Mouse (Mus musculus): ENCODE measurements around the gene Orai2. TPM values are rescaled to one million over a fixed set of nuclear protein-coding genes. Genes with fewer than 3 reads are reported as not detected.
"Not testable (repeated sequence)": the region's sequence is repeated elsewhere in the genome, so short reads cannot be mapped to it uniquely, and the experiment has no call there.

Orai2 gene
- polyA plus RNA-seq, 1 experiment from 2014 or later: 7.4 TPM

DNA sequence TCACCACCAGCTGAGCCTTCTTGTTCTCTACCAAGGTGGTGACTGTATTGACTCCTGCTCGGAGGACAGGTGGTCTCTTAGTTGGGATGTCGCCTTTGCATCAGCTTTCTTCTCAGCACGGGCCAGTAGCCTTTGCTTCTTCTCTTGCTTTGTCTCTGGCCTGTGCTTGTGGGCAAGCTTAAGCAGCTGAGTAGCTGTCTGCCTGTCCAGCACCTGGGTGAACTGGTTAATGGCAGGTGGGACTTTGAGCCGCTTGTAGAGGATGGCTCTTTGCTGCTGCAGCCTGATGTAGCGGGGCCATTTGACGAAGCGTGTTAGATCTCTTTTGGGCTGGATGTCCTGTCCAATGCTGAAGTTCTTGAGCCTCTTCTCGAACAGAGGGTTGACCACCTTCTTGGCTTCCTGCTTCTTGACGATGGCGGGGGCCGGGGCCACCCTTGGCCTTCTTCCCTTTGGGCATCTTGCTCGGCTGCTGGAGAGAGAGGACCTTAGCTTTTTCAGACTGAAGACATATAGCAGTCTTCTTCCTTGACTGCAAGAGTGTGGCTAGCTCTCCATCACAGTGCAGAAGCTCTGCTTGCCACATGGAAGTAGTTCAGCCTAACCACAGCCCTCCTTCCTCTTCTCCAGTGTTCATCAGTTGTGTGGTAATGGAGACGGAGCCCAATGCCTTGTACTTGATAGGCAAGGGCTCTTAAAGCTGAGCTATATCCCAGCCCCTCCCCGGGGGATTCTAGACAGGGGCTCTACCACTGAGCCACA is 41.0 kb upstream of the Orai2 start:
- DNase-seq (ENCODE audit: low spot score); H3K27ac ChIP-seq (ENCODE audit: low read depth, low read length); H3K36me3 ChIP-seq (ENCODE audit: control insufficient read depth, insufficient read depth, low read length); H3K27me3 ChIP-seq (replicated peaks; ENCODE audit: control insufficient read depth, insufficient read depth, low read length); H3K9me3 ChIP-seq (ENCODE audit: control insufficient read depth, low read length); ATAC-seq (replicated peaks; ENCODE audit: low FRiP score); H3K4me2 ChIP-seq; H3K9ac ChIP-seq (ENCODE audit: low read depth, low read length); H3K4me3 ChIP-seq (ENCODE audit: low read depth, low read length); H3K4me1 ChIP-seq (replicated peaks; ENCODE audit: control insufficient read depth, insufficient read depth, low read length): not testable (repeated sequence)
- WGBS: 72% methylated on average over 14 of the region's 14 CpGs

DNA sequence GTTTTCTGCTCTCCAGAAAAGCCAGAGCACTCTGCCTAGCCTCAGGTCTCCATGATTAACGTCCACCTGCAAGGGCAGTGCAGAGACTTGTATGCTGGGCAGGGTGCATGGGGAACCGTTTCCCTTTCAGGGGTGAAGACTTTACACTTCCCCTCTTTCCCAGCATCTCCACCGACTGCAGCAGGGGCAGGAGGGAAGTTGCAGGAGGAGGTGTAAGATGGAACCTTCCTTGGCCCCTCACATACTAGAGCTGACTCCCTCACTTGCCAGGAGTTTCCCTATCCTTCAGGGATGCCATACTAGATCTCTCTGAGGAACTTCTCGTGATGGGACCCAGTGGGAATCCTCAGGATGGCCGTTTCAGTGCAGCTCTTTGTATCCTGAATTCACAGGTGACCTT is 40.0 kb upstream of the Orai2 start:
- H3K4me2 ChIP-seq: no peak overlapping the region
- no peaks in the 10 kb centered on the region for H3K9me3 ChIP-seq (ENCODE audit: control insufficient read depth, low read length)
- WGBS: 47% methylated on average over 5 of the region's 5 CpGs
- no peak overlapping the region for H3K4me3 ChIP-seq (ENCODE audit: low read depth, low read length)
- DNase-seq (ENCODE audit: low spot score): no peak
- H3K36me3 ChIP-seq (ENCODE audit: control insufficient read depth, insufficient read depth, low read length): no peaks in the 10 kb centered on the region
- H3K4me1 ChIP-seq (replicated peaks; ENCODE audit: control insufficient read depth, insufficient read depth, low read length): no peaks in the 10 kb centered on the region
- H3K27me3 ChIP-seq (replicated peaks; ENCODE audit: control insufficient read depth, insufficient read depth, low read length): no peaks in the 10 kb centered on the region
- H3K9ac ChIP-seq (ENCODE audit: low read depth, low read length): no peak overlapping the region
- no peak for ATAC-seq (replicated peaks; ENCODE audit: low FRiP score)
- H3K27ac ChIP-seq (ENCODE audit: low read depth, low read length): no peak overlapping the region

DNA sequence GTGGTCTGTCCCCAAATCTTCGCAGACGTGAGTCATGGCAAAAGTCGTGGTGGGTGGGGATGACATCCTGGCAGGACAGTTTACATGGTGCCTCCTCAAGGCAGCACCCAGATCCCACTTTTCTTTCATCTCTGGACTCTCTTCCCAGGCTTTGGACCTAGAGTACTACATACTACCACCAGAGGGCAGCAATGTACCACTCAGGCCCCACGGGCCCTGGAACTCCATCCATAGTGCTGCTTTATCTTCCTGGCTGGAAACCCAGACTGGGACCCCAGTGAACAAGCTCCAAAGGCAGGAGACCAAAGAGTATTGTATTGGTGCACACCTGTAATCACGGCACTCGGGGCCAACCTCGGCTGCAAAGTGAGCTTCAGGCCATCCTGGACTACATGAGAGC is 31.3 kb upstream of the Orai2 start:
- DNase-seq (ENCODE audit: low spot score) (peak; percentile 63), ATAC-seq (replicated peaks; ENCODE audit: low FRiP score) (no peak)
- no peaks in the 10 kb centered on the region for H3K36me3 ChIP-seq (ENCODE audit: control insufficient read depth, insufficient read depth, low read length)
- no peak overlapping the region for H3K4me2 ChIP-seq
- H3K9ac ChIP-seq (ENCODE audit: low read depth, low read length): no peak overlapping the region
- no peaks in the 10 kb centered on the region for H3K27me3 ChIP-seq (replicated peaks; ENCODE audit: control insufficient read depth, insufficient read depth, low read length)
- H3K4me1 ChIP-seq (replicated peaks; ENCODE audit: control insufficient read depth, insufficient read depth, low read length): peaks cover 5% of the 10 kb centered on the region
- no peak overlapping the region for H3K4me3 ChIP-seq (ENCODE audit: low read depth, low read length)
- 36% methylated on average over 7 of the region's 7 CpGs for WGBS
- no peaks in the 10 kb centered on the region for H3K9me3 ChIP-seq (ENCODE audit: control insufficient read depth, low read length)
- H3K27ac ChIP-seq (ENCODE audit: low read depth, low read length): no peak overlapping the region

DNA sequence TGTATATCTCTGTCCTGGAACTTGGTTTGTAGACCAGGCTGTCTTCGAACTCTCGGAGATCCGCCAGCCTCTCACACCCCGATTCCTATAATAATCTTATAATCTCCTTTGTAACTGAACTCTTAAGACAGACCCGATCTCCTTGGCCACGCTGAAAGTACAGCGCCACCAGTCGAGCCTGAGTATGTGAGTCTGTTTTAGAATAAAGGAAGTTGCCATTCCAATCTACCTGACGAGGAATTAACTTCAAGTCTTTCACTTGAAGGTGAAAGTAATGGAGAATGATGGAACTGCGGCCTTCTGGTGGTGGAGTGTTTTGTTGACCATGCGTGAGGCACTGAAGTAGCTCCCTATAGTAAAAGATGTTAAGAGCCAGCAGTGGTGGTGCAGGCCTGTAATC is 29.0 kb upstream of the Orai2 start:
- WGBS: 42% methylated on average over 11 of the region's 11 CpGs
- Histone ChIP-seq H3K36me3 (ENCODE audit: control insufficient read depth, insufficient read depth, low read length) (peaks cover 16% of the 10 kb centered on the region; the same call in 1 of the 2 replicates), H3K4me3 (ENCODE audit: low read depth, low read length) (peak overlapping the region; percentile 75), H3K9ac (ENCODE audit: low read depth, low read length) (peak overlapping the region; percentile 80), H3K4me2 (peak overlapping the region; percentile 89), H3K4me1 (replicated peaks; ENCODE audit: control insufficient read depth, insufficient read depth, low read length) (peaks cover 5% of the 10 kb centered on the region), H3K27ac (ENCODE audit: low read depth, low read length) (no peak overlapping the region), H3K9me3 (ENCODE audit: control insufficient read depth, low read length) (no peaks in the 10 kb centered on the region), H3K27me3 (replicated peaks; ENCODE audit: control insufficient read depth, insufficient read depth, low read length) (no peaks in the 10 kb centered on the region)
- no peak for ATAC-seq (replicated peaks; ENCODE audit: low FRiP score)
- no peak for DNase-seq (ENCODE audit: low spot score)

DNA sequence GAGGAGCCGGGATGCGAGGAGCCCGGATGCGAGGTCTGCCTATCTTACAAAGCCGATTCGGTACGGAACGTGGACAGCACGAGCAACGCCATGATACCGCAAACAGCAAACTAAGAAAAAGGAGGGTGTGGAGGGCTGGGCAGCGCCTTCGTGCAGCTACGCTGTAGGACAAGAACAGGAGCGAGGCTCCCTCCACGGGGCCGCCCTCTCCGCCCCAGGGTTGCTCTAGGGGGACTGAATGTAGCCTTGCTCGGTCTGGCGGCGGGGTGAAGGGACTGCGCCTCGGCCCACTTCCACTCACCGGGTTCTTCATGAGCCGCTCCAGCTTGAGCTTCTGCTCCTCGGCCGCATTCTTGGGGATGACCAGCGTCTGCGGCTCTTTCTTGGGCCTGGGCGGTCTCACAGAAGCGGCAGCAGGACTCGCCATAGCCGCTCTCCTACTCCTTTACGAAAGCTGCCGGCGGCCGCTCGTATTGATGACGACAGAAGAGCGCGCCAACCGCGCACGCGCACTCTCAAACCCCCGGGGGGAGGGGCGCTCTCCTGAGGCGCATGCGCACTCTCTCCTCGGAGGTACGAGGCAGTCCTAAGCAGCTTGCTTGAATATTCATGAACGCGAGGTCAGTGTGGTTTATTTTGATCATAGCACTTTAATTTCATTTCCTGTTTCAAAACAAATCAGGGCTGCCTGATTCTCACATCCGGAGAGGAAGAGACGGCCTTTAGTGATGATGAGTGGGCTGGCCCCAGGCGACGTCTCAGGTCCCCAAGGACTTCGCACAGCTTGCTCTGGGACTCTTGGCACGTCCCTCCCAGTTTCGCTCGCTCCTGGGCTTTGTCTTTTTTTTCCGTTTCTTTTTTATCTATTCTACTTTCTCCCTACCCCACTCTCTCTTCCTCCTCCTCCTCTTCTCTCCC is 28.2 kb upstream of the Orai2 start, which contains the start of gene Prkrip1:
Gene Prkrip1, minus strand, starts transcription at position 490 of the 918 bp plus-strand sequence.
- peak within 1 kb of the TSS; percentile 74 for H3K27ac ChIP-seq (ENCODE audit: low read depth, low read length)
- WGBS: under 1% methylated on average over 61 of the region's 62 CpGs

DNA sequence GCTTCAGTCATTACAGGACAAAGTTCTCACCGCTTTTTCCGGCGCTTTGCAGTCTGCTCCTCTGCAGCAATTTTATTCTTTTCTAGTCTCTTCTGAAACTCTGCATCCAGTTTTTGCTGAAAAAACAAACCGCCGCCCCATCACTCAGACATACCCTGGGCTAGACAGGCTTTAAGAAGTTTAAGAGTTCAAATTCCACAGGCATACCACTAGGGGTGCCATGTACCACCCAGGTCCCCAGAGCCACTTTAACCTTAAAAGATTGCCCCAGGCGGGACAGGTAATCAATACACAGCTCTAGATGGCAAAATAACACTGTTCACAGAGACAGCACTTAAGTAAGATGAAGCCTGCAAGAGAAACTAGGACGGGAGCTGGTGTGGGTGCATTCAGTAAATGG is 21.4 kb upstream of the Orai2 start:
- DNase-seq (ENCODE audit: low spot score): no peak
- 88% methylated on average over 7 of the region's 7 CpGs for WGBS
- H3K36me3 ChIP-seq (ENCODE audit: control insufficient read depth, insufficient read depth, low read length): peaks cover 45% of the 10 kb centered on the region

More for the DNA sequence above, 28.2 kb upstream of the Orai2 start, which contains the start of gene Prkrip1:
- DNase-seq (ENCODE audit: low spot score) (peak; percentile 97), ATAC-seq (replicated peaks; ENCODE audit: low FRiP score) (peak; percentile 90)
- peak within 1 kb of the TSS; percentile 75 for H3K4me3 ChIP-seq (ENCODE audit: low read depth, low read length)
- peak within 1 kb of the TSS; percentile 80 for H3K9ac ChIP-seq (ENCODE audit: low read depth, low read length)
- H3K9me3 ChIP-seq (ENCODE audit: control insufficient read depth, low read length): no peaks in the 10 kb centered on the region
- H3K36me3 ChIP-seq (ENCODE audit: control insufficient read depth, insufficient read depth, low read length): peaks cover 21% of the 10 kb centered on the region
- H3K4me1 ChIP-seq (replicated peaks; ENCODE audit: control insufficient read depth, insufficient read depth, low read length): peaks cover 5% of the 10 kb centered on the region
- H3K27me3 ChIP-seq (replicated peaks; ENCODE audit: control insufficient read depth, insufficient read depth, low read length): no peaks in the 10 kb centered on the region
- H3K4me2 ChIP-seq: peak within 1 kb of the TSS; percentile 89

DNA sequence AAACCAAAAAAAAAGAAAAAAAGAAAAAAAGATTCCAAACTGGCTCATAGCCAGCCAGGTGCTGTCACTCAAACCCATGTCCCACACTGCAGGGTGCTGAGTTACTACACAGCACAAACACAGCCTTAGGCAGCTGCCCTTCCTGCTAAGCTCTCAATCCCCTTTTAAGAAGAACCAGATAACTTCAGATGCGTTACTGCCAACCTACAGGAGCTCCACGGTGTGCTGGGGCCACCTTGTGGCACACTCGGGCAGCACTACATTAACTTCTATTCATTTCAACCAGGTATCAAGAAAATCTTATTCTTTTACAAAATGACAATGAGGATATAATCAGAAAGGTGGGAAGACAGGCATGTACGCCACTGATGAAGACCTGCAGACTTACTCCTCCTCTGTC is 16.2 kb upstream of the Orai2 start:
- Histone ChIP-seq H3K9ac (ENCODE audit: low read depth, low read length) (no peak overlapping the region), H3K4me3 (ENCODE audit: low read depth, low read length) (no peak overlapping the region), H3K4me1 (replicated peaks; ENCODE audit: control insufficient read depth, insufficient read depth, low read length) (peaks cover 11% of the 10 kb centered on the region), H3K36me3 (ENCODE audit: control insufficient read depth, insufficient read depth, low read length) (peaks cover 31% of the 10 kb centered on the region), H3K9me3 (ENCODE audit: control insufficient read depth, low read length) (no peaks in the 10 kb centered on the region), H3K27ac (ENCODE audit: low read depth, low read length) (no peak overlapping the region), H3K27me3 (replicated peaks; ENCODE audit: control insufficient read depth, insufficient read depth, low read length) (no peaks in the 10 kb centered on the region), H3K4me2 (no peak overlapping the region)
- WGBS: 49% methylated on average over 4 of the region's 4 CpGs
- DNase-seq (ENCODE audit: low spot score) (no peak), ATAC-seq (replicated peaks; ENCODE audit: low FRiP score) (no peak)

More for the DNA sequence above, 21.4 kb upstream of the Orai2 start:
- no peaks in the 10 kb centered on the region for H3K4me1 ChIP-seq (replicated peaks; ENCODE audit: control insufficient read depth, insufficient read depth, low read length)
- ATAC-seq (replicated peaks; ENCODE audit: low FRiP score): no peak
- no peaks in the 10 kb centered on the region for H3K27me3 ChIP-seq (replicated peaks; ENCODE audit: control insufficient read depth, insufficient read depth, low read length)
- H3K27ac ChIP-seq (ENCODE audit: low read depth, low read length): no peak overlapping the region
- no peak overlapping the region for H3K4me2 ChIP-seq
- no peaks in the 10 kb centered on the region for H3K9me3 ChIP-seq (ENCODE audit: control insufficient read depth, low read length)
- no peak overlapping the region for H3K4me3 ChIP-seq (ENCODE audit: low read depth, low read length)
- H3K9ac ChIP-seq (ENCODE audit: low read depth, low read length): no peak overlapping the region

DNA sequence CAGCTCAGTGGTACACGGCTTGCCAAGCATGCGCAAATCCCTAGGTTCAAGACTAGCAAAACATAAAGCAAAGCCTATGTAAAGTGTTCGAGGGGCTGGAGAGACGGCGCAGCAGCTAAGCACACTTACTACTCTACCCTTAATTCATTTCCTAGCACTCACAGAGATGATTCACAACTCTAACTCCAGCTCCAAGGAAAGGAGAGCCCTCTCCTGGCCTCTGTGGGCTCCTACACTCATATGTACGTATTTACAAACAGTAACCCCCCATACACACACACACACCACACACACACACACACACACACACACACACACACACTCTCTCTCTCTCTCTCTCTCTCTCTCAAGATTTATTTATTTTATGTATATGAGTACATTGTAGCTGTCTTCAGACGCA is 13.3 kb upstream of the Orai2 start:
- H3K4me1 ChIP-seq (replicated peaks; ENCODE audit: control insufficient read depth, insufficient read depth, low read length): peaks cover 11% of the 10 kb centered on the region
- WGBS: 81% methylated on average over 7 of the region's 7 CpGs
- no peaks in the 10 kb centered on the region for H3K9me3 ChIP-seq (ENCODE audit: control insufficient read depth, low read length)
- no peak overlapping the region for H3K27ac ChIP-seq (ENCODE audit: low read depth, low read length)
- ATAC-seq (replicated peaks; ENCODE audit: low FRiP score) (no peak), DNase-seq (ENCODE audit: low spot score) (no peak)
- H3K4me3 ChIP-seq (ENCODE audit: low read depth, low read length): no peak overlapping the region
- no peaks in the 10 kb centered on the region for H3K27me3 ChIP-seq (replicated peaks; ENCODE audit: control insufficient read depth, insufficient read depth, low read length)
- no peak overlapping the region for H3K9ac ChIP-seq (ENCODE audit: low read depth, low read length)
- H3K4me2 ChIP-seq: no peak overlapping the region
- peaks cover 42% of the 10 kb centered on the region for H3K36me3 ChIP-seq (ENCODE audit: control insufficient read depth, insufficient read depth, low read length)
